Mouse (Mus musculus): ENCODE data around the gene Zfp612. TPM values are rescaled to one million over a fixed set of nuclear protein-coding genes. Genes with fewer than 3 reads are reported as not detected.
"Not testable (repeated sequence)": the region's sequence is repeated elsewhere in the genome, so short reads cannot be mapped to it uniquely, and the experiment has no call there.

Gene Zfp612
- 2.4 and 2.5 TPM in 2 replicates for polyA plus RNA-seq (2014; fragmentation: Nextera tagmentation; extraction: Ambion mirVana)

DNA sequence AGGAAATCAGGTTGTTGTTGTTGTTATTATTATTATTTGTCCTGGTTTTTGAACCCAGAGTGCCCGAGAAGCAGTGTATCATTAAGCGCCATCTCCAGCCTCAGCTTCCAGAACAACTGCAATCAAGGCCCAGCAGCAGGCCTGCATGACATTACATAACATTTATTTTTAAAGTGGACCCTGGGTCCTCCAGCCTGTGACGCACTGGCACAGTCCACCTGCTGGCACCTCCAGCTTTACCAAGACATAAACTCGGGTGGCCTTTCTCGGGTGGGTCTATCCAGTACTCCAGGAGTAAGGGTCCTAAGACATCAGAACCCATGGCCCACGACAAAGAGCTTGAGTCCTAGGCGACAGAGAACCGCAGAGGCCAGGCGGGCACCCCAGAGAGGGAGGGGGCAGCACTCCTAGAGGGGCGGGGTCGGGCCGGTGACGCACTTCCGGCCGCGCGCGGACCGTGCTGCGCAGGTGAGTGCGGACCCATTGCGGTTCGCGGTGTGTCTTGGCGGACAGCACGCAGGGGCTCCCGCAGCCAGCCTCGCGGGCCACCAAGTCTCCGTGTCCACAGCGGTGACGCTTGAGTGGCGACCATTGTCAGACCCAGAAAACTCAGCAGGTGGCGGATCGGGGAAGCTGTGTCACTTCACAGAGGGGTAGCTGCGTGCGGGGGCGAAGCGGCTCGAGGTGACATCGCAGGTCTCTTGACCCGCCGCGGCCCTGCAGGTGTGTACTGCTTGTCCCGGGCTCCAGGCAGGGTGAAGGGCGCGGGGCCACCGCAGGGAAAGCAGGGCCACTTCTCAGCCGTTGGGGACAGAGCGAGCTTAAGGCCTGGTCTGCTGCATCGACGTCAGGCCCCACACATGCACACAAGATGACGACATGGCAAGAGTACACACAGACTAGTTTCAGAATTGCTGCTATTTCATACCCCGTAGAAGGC, at the start of gene Zfp612:
Gene Zfp612, plus strand, starts transcription at position 465 of the 940 bp plus-strand sequence.
- DNase-seq (ENCODE audit: low spot score) (peak; percentile 63), ATAC-seq (replicated peaks; ENCODE audit: low FRiP score) (peak; percentile 80)
- H3K9me3 ChIP-seq (ENCODE audit: control insufficient read depth, low read length): no peaks in the 10 kb centered on the region
- no peaks in the 10 kb centered on the region for H3K27me3 ChIP-seq (replicated peaks; ENCODE audit: control insufficient read depth, insufficient read depth, low read length)
- WGBS: 9% methylated on average over 54 of the region's 54 CpGs
- no peaks in the 10 kb centered on the region for H3K36me3 ChIP-seq (ENCODE audit: control insufficient read depth, insufficient read depth, low read length)
- no peak within 1 kb of the TSS for H3K27ac ChIP-seq (ENCODE audit: low read depth, low read length)
- H3K4me3 ChIP-seq (ENCODE audit: low read depth, low read length): peak within 1 kb of the TSS; percentile 65
- peak within 1 kb of the TSS; percentile 91 for H3K4me2 ChIP-seq
- no peaks in the 10 kb centered on the region for H3K4me1 ChIP-seq (replicated peaks; ENCODE audit: control insufficient read depth, insufficient read depth, low read length)
- peak within 1 kb of the TSS; percentile 66 for H3K9ac ChIP-seq (ENCODE audit: low read depth, low read length)

GRCm38 (mm10) chr8:110033771-110034170, 45.8 kb upstream of the Zfp612 start:
- H3K4me1 ChIP-seq (replicated peaks; ENCODE audit: control insufficient read depth, insufficient read depth, low read length); H3K27ac ChIP-seq (ENCODE audit: low read depth, low read length); H3K4me2 ChIP-seq; H3K27me3 ChIP-seq (replicated peaks; ENCODE audit: control insufficient read depth, insufficient read depth, low read length); H3K36me3 ChIP-seq (ENCODE audit: control insufficient read depth, insufficient read depth, low read length); H3K4me3 ChIP-seq (ENCODE audit: low read depth, low read length); DNase-seq (ENCODE audit: low spot score); ATAC-seq (replicated peaks; ENCODE audit: low FRiP score); H3K9me3 ChIP-seq (ENCODE audit: control insufficient read depth, low read length); H3K9ac ChIP-seq (ENCODE audit: low read depth, low read length): not testable (repeated sequence)
- 37% methylated on average over 8 of the region's 8 CpGs for WGBS

DNA sequence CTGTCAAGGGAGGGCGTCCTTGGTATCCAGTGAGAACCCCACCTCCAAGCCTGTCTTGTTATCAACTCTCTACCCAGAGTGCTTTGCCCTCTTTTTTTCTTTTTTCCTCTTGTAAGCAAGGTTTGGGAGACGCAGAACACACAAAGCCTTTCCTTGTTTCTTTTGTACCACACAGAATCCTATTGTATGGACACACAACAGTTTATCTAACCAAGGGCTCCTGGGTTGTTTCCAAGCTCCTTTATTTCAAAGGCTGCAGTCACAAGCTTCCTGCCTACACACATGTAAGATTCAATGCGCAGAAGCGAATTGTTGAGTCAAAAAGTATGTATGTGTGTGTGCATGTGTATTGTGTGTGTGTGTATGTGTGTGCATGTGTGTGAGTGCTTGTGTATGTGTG, 45.2 kb upstream of the Zfp612 start:
- Histone ChIP-seq H3K27ac (ENCODE audit: low read depth, low read length) (no peak overlapping the region), H3K36me3 (ENCODE audit: control insufficient read depth, insufficient read depth, low read length) (no peaks in the 10 kb centered on the region)

DNA sequence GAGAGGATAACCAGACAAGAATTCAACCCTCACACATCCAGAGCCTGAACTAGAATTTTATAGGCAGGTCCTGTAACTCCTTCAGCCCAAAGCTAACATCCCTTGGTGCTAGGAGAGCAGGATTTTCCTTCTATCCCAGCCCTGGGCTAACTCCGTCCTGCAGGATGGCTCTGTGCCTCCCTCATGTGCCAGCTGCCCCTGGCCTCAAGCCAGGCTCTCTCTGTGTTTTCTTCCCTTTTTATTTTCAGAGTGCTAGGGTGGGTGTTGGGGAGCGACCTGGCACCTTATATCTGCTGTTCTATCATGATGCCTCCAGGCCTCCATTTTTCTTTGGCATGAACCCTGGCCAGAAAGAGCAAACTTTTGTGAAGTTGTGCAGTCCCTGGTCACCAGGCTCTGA, 43.4 kb upstream of the Zfp612 start:
- no peak for ATAC-seq (replicated peaks; ENCODE audit: low FRiP score)

More for the DNA sequence above, 45.2 kb upstream of the Zfp612 start:
- DNase-seq (ENCODE audit: low spot score): no peak
- no peak for ATAC-seq (replicated peaks; ENCODE audit: low FRiP score)
- no peak overlapping the region for H3K9ac ChIP-seq (ENCODE audit: low read depth, low read length)
- 72% methylated on average over 4 of the region's 4 CpGs for WGBS
- H3K9me3 ChIP-seq (ENCODE audit: control insufficient read depth, low read length): no peaks in the 10 kb centered on the region
- H3K27me3 ChIP-seq (replicated peaks; ENCODE audit: control insufficient read depth, insufficient read depth, low read length): no peaks in the 10 kb centered on the region
- no peak overlapping the region for H3K4me2 ChIP-seq
- H3K4me3 ChIP-seq (ENCODE audit: low read depth, low read length): no peak overlapping the region
- H3K4me1 ChIP-seq (replicated peaks; ENCODE audit: control insufficient read depth, insufficient read depth, low read length): no peaks in the 10 kb centered on the region

DNA sequence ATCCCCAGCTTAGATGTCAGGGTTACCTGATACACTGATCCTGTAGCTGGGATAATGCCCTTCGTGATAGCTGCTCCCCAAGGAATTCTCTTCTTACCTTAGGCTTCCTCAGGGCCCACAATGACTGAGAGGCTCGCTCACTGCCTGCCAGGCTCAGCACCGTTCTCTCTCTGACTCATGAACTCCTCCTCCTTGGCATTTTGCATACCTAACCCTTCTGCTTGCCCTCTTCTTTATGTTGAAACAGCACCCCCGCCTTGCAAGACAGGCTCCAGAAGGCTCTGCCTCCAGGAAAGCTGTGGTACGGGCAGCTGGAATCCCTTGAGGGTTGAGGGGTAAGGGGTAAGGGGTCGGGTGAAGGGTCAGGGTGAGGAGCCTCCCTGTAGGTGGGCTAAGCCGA, 40.3 kb upstream of the Zfp612 start:
- WGBS: 44% methylated on average over 7 of the region's 7 CpGs
- no peak for DNase-seq (ENCODE audit: low spot score)
- Histone ChIP-seq H3K36me3 (ENCODE audit: control insufficient read depth, insufficient read depth, low read length) (no peaks in the 10 kb centered on the region), H3K4me3 (ENCODE audit: low read depth, low read length) (no peak overlapping the region), H3K9me3 (ENCODE audit: control insufficient read depth, low read length) (no peaks in the 10 kb centered on the region), H3K9ac (ENCODE audit: low read depth, low read length) (no peak overlapping the region), H3K27me3 (replicated peaks; ENCODE audit: control insufficient read depth, insufficient read depth, low read length) (no peaks in the 10 kb centered on the region), H3K4me2 (no peak overlapping the region), H3K27ac (ENCODE audit: low read depth, low read length) (no peak overlapping the region), H3K4me1 (replicated peaks; ENCODE audit: control insufficient read depth, insufficient read depth, low read length) (no peaks in the 10 kb centered on the region)
- ATAC-seq (replicated peaks; ENCODE audit: low FRiP score): no peak

More for the DNA sequence above, 43.4 kb upstream of the Zfp612 start:
- Histone ChIP-seq H3K9me3 (ENCODE audit: control insufficient read depth, low read length) (no peaks in the 10 kb centered on the region), H3K9ac (ENCODE audit: low read depth, low read length) (no peak overlapping the region), H3K4me2 (no peak overlapping the region), H3K4me1 (replicated peaks; ENCODE audit: control insufficient read depth, insufficient read depth, low read length) (no peaks in the 10 kb centered on the region), H3K36me3 (ENCODE audit: control insufficient read depth, insufficient read depth, low read length) (no peaks in the 10 kb centered on the region), H3K27me3 (replicated peaks; ENCODE audit: control insufficient read depth, insufficient read depth, low read length) (no peaks in the 10 kb centered on the region), H3K4me3 (ENCODE audit: low read depth, low read length) (no peak overlapping the region), H3K27ac (ENCODE audit: low read depth, low read length) (no peak overlapping the region)
- WGBS: 83% methylated on average over 2 of the region's 2 CpGs
- no peak for DNase-seq (ENCODE audit: low spot score)

DNA sequence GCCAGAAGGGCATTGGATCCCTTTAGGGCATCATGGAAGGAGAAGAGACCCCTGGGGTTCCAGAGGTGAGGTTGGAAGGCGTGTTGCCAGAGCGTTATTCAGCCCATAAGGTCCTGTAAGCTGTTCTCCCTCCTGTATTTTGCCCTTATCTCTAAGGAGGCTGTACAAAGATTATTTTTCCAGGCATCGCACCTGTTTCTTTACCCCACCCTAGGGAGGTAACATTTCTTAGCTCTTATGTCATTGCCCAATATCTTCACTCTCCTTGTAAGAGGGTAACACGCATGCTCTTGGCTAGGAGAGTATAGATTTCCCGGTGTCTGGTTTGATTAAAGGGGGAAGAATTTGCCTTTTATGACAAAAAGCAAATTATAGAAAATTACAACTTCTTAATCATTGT, 39.9 kb upstream of the Zfp612 start, which contains the start of gene Chst4:
Gene Chst4, minus strand, starts transcription at position 82 of the 400 bp plus-strand sequence.
- DNase-seq (ENCODE audit: low spot score) (no peak), ATAC-seq (replicated peaks; ENCODE audit: low FRiP score) (no peak)
- no peak within 1 kb of the TSS for H3K4me3 ChIP-seq (ENCODE audit: low read depth, low read length)
- no peaks in the 10 kb centered on the region for H3K4me1 ChIP-seq (replicated peaks; ENCODE audit: control insufficient read depth, insufficient read depth, low read length)
- no peak within 1 kb of the TSS for H3K9ac ChIP-seq (ENCODE audit: low read depth, low read length)
- H3K4me2 ChIP-seq: no peak within 1 kb of the TSS
- H3K27ac ChIP-seq (ENCODE audit: low read depth, low read length): no peak within 1 kb of the TSS
- WGBS: 73% methylated on average over 5 of the region's 5 CpGs
- no peaks in the 10 kb centered on the region for H3K27me3 ChIP-seq (replicated peaks; ENCODE audit: control insufficient read depth, insufficient read depth, low read length)
- no peaks in the 10 kb centered on the region for H3K36me3 ChIP-seq (ENCODE audit: control insufficient read depth, insufficient read depth, low read length)
- no peaks in the 10 kb centered on the region for H3K9me3 ChIP-seq (ENCODE audit: control insufficient read depth, low read length)

- no peaks in the 10 kb centered on the region for H3K27me3 ChIP-seq (replicated peaks; ENCODE audit: control insufficient read depth, insufficient read depth, low read length)
- no peak overlapping the region for H3K4me2 ChIP-seq
- WGBS: 63% methylated on average over 4 of the region's 4 CpGs
- no peak overlapping the region for H3K27ac ChIP-seq (ENCODE audit: low read depth, low read length)
- DNase-seq (ENCODE audit: low spot score) (no peak), ATAC-seq (replicated peaks; ENCODE audit: low FRiP score) (no peak)
- no peaks in the 10 kb centered on the region for H3K36me3 ChIP-seq (ENCODE audit: control insufficient read depth, insufficient read depth, low read length)
- no peak overlapping the region for H3K4me3 ChIP-seq (ENCODE audit: low read depth, low read length)
- no peak overlapping the region for H3K9ac ChIP-seq (ENCODE audit: low read depth, low read length)
- no peaks in the 10 kb centered on the region for H3K9me3 ChIP-seq (ENCODE audit: control insufficient read depth, low read length)
- no peaks in the 10 kb centered on the region for H3K4me1 ChIP-seq (replicated peaks; ENCODE audit: control insufficient read depth, insufficient read depth, low read length)
Observed at GRCm38 (mm10) chr8:110040509-110040908, 39.0 kb upstream of the Zfp612 start.

GRCm38 (mm10) chr8:110051208-110051607, 28.3 kb upstream of the Zfp612 start:
- Histone ChIP-seq H3K27ac (ENCODE audit: low read depth, low read length) (no peak overlapping the region), H3K9ac (ENCODE audit: low read depth, low read length) (no peak overlapping the region), H3K4me1 (replicated peaks; ENCODE audit: control insufficient read depth, insufficient read depth, low read length) (no peaks in the 10 kb centered on the region), H3K27me3 (replicated peaks; ENCODE audit: control insufficient read depth, insufficient read depth, low read length) (no peaks in the 10 kb centered on the region), H3K4me3 (ENCODE audit: low read depth, low read length) (no peak overlapping the region), H3K4me2 (no peak overlapping the region), H3K36me3 (ENCODE audit: control insufficient read depth, insufficient read depth, low read length) (no peaks in the 10 kb centered on the region), H3K9me3 (ENCODE audit: control insufficient read depth, low read length) (no peaks in the 10 kb centered on the region)
- ATAC-seq (replicated peaks; ENCODE audit: low FRiP score) (no peak), DNase-seq (ENCODE audit: low spot score) (no peak)
- WGBS: 76% methylated on average over 6 of the region's 6 CpGs

DNA sequence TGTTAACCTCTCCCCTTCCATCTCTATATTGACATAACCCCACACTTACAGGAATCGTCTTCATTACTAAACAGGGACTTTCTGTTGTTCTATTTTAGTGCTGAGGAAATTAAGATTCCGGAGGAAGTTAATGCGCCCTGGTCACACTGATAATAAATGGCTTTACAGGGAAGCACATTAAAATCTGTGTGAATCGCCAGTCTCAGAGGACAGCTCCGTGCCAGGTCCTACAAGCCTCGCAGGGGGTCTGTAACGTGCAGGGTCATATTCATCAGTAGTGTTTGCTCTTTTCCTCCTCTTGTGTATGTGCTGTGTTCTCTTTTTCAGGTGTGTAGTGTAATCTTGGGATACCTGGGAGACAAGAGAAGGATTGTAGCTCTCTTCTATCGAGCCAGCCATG, 21.3 kb upstream of the Zfp612 start:
- Histone ChIP-seq H3K9me3 (ENCODE audit: control insufficient read depth, low read length) (no peaks in the 10 kb centered on the region), H3K36me3 (ENCODE audit: control insufficient read depth, insufficient read depth, low read length) (no peaks in the 10 kb centered on the region), H3K27ac (ENCODE audit: low read depth, low read length) (no peak overlapping the region), H3K27me3 (replicated peaks; ENCODE audit: control insufficient read depth, insufficient read depth, low read length) (no peaks in the 10 kb centered on the region), H3K4me2 (no peak overlapping the region), H3K4me1 (replicated peaks; ENCODE audit: control insufficient read depth, insufficient read depth, low read length) (no peaks in the 10 kb centered on the region), H3K4me3 (ENCODE audit: low read depth, low read length) (no peak overlapping the region), H3K9ac (ENCODE audit: low read depth, low read length) (no peak overlapping the region)
- WGBS: 79% methylated on average over 8 of the region's 8 CpGs
- ATAC-seq (replicated peaks; ENCODE audit: low FRiP score) (no peak), DNase-seq (ENCODE audit: low spot score) (no peak)

Data from liver, embryonic 11.5 days (tissue).